Mouse (Mus musculus): ENCODE measurements around the gene Nipa1. TPM values are rescaled to one million over a fixed set of nuclear protein-coding genes. Genes with fewer than 3 reads are reported as not detected.

Nipa1 gene
- total and polyA plus RNA-seq, 2 experiments = 0.98 to 2.9 TPM

DNA sequence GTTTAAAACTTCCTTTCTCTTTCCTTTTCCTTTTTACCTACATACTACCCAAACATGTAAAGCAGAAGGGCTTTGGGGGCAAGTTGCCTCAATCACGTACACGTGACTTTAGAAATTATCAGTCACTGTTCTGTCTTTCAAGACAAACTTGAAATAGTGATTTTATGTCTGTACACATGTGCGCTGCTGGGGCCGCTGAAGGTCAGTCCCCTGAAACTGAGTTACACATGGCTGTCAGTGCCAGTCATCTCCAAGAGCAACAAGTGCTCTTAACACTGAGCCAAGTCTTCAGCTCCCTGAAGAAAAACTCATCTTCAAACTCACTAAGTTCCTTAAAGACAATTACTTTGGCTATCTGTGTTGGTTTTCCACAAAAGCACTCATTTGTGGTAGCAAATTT, 61.8 kb downstream of the Nipa1 start:
- H3K4me1 ChIP-seq (ENCODE audit: control insufficient read depth, insufficient read depth, low read length) = peaks cover 5% of the 10 kb centered on the region; the same call in 1 of the 2 replicates
- no peak overlapping the region for H3K4me3 ChIP-seq (ENCODE audit: insufficient read depth, low read depth, low read length)
- no peaks in the 10 kb centered on the region for H3K27me3 ChIP-seq (ENCODE audit: control insufficient read depth, insufficient read depth, low read length)
- WGBS = 82% methylated on average over 4 of the region's 4 CpGs
- H3K27ac ChIP-seq (replicated peaks; ENCODE audit: insufficient read depth, low read depth, low read length) = no peak overlapping the region
- peaks cover 15% of the 10 kb centered on the region for H3K36me3 ChIP-seq (ENCODE audit: control insufficient read depth, insufficient read depth, low read length)
- peaks cover 20% of the 10 kb centered on the region; the same call in 1 of the 2 replicates for H3K79me2 ChIP-seq (ENCODE audit: control insufficient read depth, insufficient read depth, low read length)
- no peak for TF ChIP-seq CTCF (IDR thresholded peaks at IDR 0.05; ENCODE audit: low read depth, low read length)
- TF ChIP-seq POLR2A (IDR thresholded peaks at IDR 0.05; ENCODE audit: extremely low read depth, insufficient read depth, low read length) = no peak
- DNase-seq (ENCODE audit: extremely low read depth, low read depth, low spot score) = no peak
- no peak overlapping the region for H3K9ac ChIP-seq (ENCODE audit: low read depth, low read length)

DNA sequence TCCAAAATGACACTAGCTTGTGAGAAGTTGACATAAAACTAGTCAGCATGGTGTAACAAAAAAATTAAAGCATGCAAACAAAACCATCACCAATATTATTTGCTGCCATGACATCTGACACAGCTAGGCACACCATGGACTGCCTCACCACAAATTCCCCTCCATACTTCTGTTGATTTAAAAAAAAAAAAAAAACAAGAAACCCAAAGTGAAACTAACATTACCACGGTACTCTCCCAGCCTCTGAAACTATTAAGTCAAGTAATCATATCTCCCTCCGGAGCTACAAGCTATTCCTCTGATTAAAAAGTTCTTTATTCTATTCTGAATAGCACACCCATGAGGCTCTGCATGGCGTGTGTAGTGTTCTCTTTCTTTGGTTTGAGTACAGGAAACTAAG, 62.6 kb downstream of the Nipa1 start:
- Histone ChIP-seq H3K27ac (replicated peaks; ENCODE audit: insufficient read depth, low read depth, low read length) (no peak overlapping the region), H3K36me3 (ENCODE audit: control insufficient read depth, insufficient read depth, low read length) (peaks cover 15% of the 10 kb centered on the region), H3K4me3 (ENCODE audit: insufficient read depth, low read depth, low read length) (no peak overlapping the region), H3K27me3 (ENCODE audit: control insufficient read depth, insufficient read depth, low read length) (no peaks in the 10 kb centered on the region), H3K9ac (ENCODE audit: low read depth, low read length) (no peak overlapping the region), H3K4me1 (ENCODE audit: control insufficient read depth, insufficient read depth, low read length) (peaks cover 5% of the 10 kb centered on the region; the same call in 1 of the 2 replicates), H3K79me2 (ENCODE audit: control insufficient read depth, insufficient read depth, low read length) (peaks cover 20% of the 10 kb centered on the region; the same call in 1 of the 2 replicates)
- WGBS = 66% methylated on average over 3 of the region's 3 CpGs
- no peak for DNase-seq (ENCODE audit: extremely low read depth, low read depth, low spot score)
- TF ChIP-seq POLR2A (IDR thresholded peaks at IDR 0.05; ENCODE audit: extremely low read depth, insufficient read depth, low read length) (no peak), CTCF (IDR thresholded peaks at IDR 0.05; ENCODE audit: low read depth, low read length) (no peak)

DNA sequence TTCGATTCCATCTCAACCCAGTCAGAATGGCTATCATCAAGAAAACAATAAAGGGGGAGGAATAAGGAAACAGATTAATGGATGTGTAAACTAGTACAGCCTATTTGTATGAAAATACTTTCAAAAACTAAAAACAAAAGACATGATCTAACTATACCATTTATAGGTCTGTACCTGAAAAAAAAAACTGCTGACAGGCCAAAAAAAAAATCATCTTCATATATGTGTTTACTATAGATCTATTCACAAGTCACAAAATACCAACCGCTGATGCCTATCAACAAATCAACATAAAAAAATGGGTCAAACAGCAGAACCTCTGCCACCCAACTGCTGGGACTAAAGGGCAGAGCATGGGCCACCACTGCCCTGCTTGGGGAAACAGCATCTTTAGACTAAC, 63.7 kb downstream of the Nipa1 start:
- TF ChIP-seq CTCF (IDR thresholded peaks at IDR 0.05; ENCODE audit: low read depth, low read length) = no peak
- TF ChIP-seq POLR2A (IDR thresholded peaks at IDR 0.05; ENCODE audit: extremely low read depth, insufficient read depth, low read length) = no peak
- H3K27me3 ChIP-seq (ENCODE audit: control insufficient read depth, insufficient read depth, low read length) = no peaks in the 10 kb centered on the region
- no peak for DNase-seq (ENCODE audit: extremely low read depth, low read depth, low spot score)
- H3K4me1 ChIP-seq (ENCODE audit: control insufficient read depth, insufficient read depth, low read length) = peaks cover 4% of the 10 kb centered on the region; the same call in 1 of the 2 replicates
- no peak overlapping the region for H3K27ac ChIP-seq (replicated peaks; ENCODE audit: insufficient read depth, low read depth, low read length)
- no peak overlapping the region for H3K4me3 ChIP-seq (ENCODE audit: insufficient read depth, low read depth, low read length)
- peaks cover 15% of the 10 kb centered on the region for H3K36me3 ChIP-seq (ENCODE audit: control insufficient read depth, insufficient read depth, low read length)
- 84% methylated on average over 2 of the region's 2 CpGs for WGBS
- H3K79me2 ChIP-seq (ENCODE audit: control insufficient read depth, insufficient read depth, low read length) = peaks cover 20% of the 10 kb centered on the region; the same call in 1 of the 2 replicates
- no peak overlapping the region for H3K9ac ChIP-seq (ENCODE audit: low read depth, low read length)

DNA sequence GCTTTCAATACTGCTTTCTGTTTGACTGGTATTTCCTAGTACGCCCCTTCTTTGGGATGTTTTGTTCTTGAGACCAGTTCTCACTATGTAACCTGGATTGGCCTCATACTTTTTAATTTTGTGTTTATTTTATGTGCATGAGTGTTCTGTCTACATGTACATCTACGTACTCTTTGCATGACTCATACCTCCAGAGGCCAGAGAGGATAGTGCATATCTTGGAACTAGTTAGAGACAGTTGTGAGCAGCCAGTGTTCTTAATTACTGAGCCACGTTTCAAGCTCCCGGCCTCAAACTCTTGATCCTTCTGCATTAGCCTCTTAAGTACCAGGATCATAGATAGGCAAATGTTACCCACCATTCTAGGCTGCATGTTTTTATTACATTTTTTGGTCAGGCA, 81.4 kb downstream of the Nipa1 start:
- H3K36me3 ChIP-seq (ENCODE audit: control insufficient read depth, insufficient read depth, low read length) = peaks cover 17% of the 10 kb centered on the region
- TF ChIP-seq POLR2A (IDR thresholded peaks at IDR 0.05; ENCODE audit: extremely low read depth, insufficient read depth, low read length) (no peak), CTCF (IDR thresholded peaks at IDR 0.05; ENCODE audit: low read depth, low read length) (no peak)
- no peak overlapping the region for H3K9ac ChIP-seq (ENCODE audit: low read depth, low read length)
- no peaks in the 10 kb centered on the region for H3K27me3 ChIP-seq (ENCODE audit: control insufficient read depth, insufficient read depth, low read length)
- H3K4me1 ChIP-seq (ENCODE audit: control insufficient read depth, insufficient read depth, low read length) = peaks cover 4% of the 10 kb centered on the region
- no peak overlapping the region for H3K4me3 ChIP-seq (ENCODE audit: insufficient read depth, low read depth, low read length)
- no peak overlapping the region for H3K27ac ChIP-seq (replicated peaks; ENCODE audit: insufficient read depth, low read depth, low read length)
- no peaks in the 10 kb centered on the region; the same call in 1 of the 2 replicates for H3K79me2 ChIP-seq (ENCODE audit: control insufficient read depth, insufficient read depth, low read length)
- no peak for DNase-seq (ENCODE audit: extremely low read depth, low read depth, low spot score)
- WGBS = 97% methylated on average over 4 of the region's 4 CpGs

DNA sequence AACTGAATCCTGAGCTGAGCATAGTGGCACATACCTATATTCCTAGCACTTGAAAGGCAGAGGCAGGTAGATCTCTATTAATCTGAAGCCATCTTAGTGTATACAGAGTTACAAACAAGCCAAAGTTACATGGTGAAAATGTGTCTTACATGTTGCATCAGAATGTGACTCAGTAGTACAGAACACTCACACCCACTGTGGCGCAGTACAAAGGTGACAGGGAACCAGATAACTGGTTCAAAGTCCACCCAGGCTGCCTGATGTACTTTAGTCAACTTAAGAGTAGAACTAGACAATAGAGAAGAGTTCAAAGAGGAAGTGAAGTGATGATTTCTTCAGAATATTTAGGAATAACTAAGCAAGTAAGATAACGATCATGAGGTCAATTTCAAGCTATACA, 84.7 kb downstream of the Nipa1 start:
- no peaks in the 10 kb centered on the region; the same call in 1 of the 2 replicates for H3K79me2 ChIP-seq (ENCODE audit: control insufficient read depth, insufficient read depth, low read length)
- DNase-seq (ENCODE audit: extremely low read depth, low read depth, low spot score) = peak; percentile 98
- WGBS = 50% methylated on average over 2 of the region's 2 CpGs
- TF ChIP-seq CTCF (IDR thresholded peaks at IDR 0.05; ENCODE audit: low read depth, low read length) = no peak
- no peak for TF ChIP-seq POLR2A (IDR thresholded peaks at IDR 0.05; ENCODE audit: extremely low read depth, insufficient read depth, low read length)
- H3K4me3 ChIP-seq (ENCODE audit: insufficient read depth, low read depth, low read length) = no peak overlapping the region
- H3K36me3 ChIP-seq (ENCODE audit: control insufficient read depth, insufficient read depth, low read length) = peaks cover 33% of the 10 kb centered on the region
- H3K27ac ChIP-seq (replicated peaks; ENCODE audit: insufficient read depth, low read depth, low read length) = no peak overlapping the region
- H3K4me1 ChIP-seq (ENCODE audit: control insufficient read depth, insufficient read depth, low read length) = peaks cover 4% of the 10 kb centered on the region
- H3K9ac ChIP-seq (ENCODE audit: low read depth, low read length) = no peak overlapping the region
- H3K27me3 ChIP-seq (ENCODE audit: control insufficient read depth, insufficient read depth, low read length) = no peaks in the 10 kb centered on the region

DNA sequence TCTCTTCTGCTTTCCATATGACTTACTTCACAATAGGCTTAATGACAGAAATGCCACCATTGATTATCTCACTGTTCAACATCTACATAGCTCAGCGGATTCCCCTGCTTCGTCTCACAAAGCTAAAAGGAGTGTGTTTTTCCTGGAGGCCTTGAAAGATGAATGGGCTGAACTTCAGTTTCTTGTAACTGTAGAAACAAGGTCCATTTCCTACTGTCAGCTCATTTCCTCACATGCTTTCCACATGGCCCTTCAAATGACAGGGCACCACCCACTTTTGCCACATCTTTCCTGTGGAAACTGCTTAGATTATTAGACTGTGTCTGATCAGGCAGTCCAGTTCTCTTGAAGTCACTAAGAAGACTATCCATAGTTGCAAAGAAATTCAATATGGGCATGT, 91.1 kb downstream of the Nipa1 start:
- no peak overlapping the region for H3K4me3 ChIP-seq (ENCODE audit: insufficient read depth, low read depth, low read length)
- no peak for DNase-seq (ENCODE audit: extremely low read depth, low read depth, low spot score)
- no peaks in the 10 kb centered on the region for H3K4me1 ChIP-seq (ENCODE audit: control insufficient read depth, insufficient read depth, low read length)
- TF ChIP-seq POLR2A (IDR thresholded peaks at IDR 0.05; ENCODE audit: extremely low read depth, insufficient read depth, low read length) = no peak
- H3K79me2 ChIP-seq (ENCODE audit: control insufficient read depth, insufficient read depth, low read length) = no peaks in the 10 kb centered on the region
- 80% methylated on average over 2 of the region's 2 CpGs for WGBS
- peaks cover 52% of the 10 kb centered on the region for H3K36me3 ChIP-seq (ENCODE audit: control insufficient read depth, insufficient read depth, low read length)
- no peak overlapping the region for H3K9ac ChIP-seq (ENCODE audit: low read depth, low read length)
- no peak overlapping the region for H3K27ac ChIP-seq (replicated peaks; ENCODE audit: insufficient read depth, low read depth, low read length)
- no peaks in the 10 kb centered on the region for H3K27me3 ChIP-seq (ENCODE audit: control insufficient read depth, insufficient read depth, low read length)

Other genes with a start within 250 kb of the Nipa1 start
- gene Tubgcp5, start 225.8 kb downstream of the Nipa1 start, total RNA-seq (2014; rRNA removed) = 3.6 and 5.1 TPM in 2 replicates
- 1.2 and 1.5 TPM in 2 replicates for gene Tubgcp5, start 225.8 kb downstream of the Nipa1 start, polyA plus RNA-seq (2012; rRNA removed)
- gene Cyfip1, start 178.2 kb downstream of the Nipa1 start, total RNA-seq (2014; rRNA removed) = 44.8 and 45.0 TPM in 2 replicates
- gene Cyfip1, start 178.2 kb downstream of the Nipa1 start, polyA plus RNA-seq (2012; rRNA removed) = 14.0 and 17.3 TPM in 2 replicates
- 17.8 and 19.5 TPM in 2 replicates for gene Nipa2, start 57.5 kb downstream of the Nipa1 start, total RNA-seq (2014; rRNA removed)
- 7.2 and 9.3 TPM in 2 replicates for gene Nipa2, start 57.5 kb downstream of the Nipa1 start, polyA plus RNA-seq (2012; rRNA removed)
- 15.9 and 19.1 TPM in 2 replicates for gene Herc2, start 30.2 kb upstream of the Nipa1 start, total RNA-seq (2014; rRNA removed)
- gene Herc2, start 30.2 kb upstream of the Nipa1 start, polyA plus RNA-seq (2012; rRNA removed) = 7.9 and 9.8 TPM in 2 replicates
- 0.07 TPM in 1 of 2 replicates, not detected in the other for gene Oca2, start 219.8 kb upstream of the Nipa1 start, total RNA-seq (2014; rRNA removed)
- gene Oca2, start 219.8 kb upstream of the Nipa1 start, polyA plus RNA-seq (2012; rRNA removed) = not detected in 2 replicates